Mouse (Mus musculus) T-helper 17 cell (primary cell): ENCODE measurements around the gene Melk.

Experiments
- in situ Hi-C, 2 experiments: fragments of 300-600 bp; cut with MboI, MseI; formaldehyde crosslinking; loops; 1 replicate in 1 of 2; 2 replicates in 1 of 2; pipeline ENCODE4 v1.15.1; 2025; ENCODE audit warnings: high pct_unique_total_duplicates in 2 of 2

Gene Melk

DNA sequence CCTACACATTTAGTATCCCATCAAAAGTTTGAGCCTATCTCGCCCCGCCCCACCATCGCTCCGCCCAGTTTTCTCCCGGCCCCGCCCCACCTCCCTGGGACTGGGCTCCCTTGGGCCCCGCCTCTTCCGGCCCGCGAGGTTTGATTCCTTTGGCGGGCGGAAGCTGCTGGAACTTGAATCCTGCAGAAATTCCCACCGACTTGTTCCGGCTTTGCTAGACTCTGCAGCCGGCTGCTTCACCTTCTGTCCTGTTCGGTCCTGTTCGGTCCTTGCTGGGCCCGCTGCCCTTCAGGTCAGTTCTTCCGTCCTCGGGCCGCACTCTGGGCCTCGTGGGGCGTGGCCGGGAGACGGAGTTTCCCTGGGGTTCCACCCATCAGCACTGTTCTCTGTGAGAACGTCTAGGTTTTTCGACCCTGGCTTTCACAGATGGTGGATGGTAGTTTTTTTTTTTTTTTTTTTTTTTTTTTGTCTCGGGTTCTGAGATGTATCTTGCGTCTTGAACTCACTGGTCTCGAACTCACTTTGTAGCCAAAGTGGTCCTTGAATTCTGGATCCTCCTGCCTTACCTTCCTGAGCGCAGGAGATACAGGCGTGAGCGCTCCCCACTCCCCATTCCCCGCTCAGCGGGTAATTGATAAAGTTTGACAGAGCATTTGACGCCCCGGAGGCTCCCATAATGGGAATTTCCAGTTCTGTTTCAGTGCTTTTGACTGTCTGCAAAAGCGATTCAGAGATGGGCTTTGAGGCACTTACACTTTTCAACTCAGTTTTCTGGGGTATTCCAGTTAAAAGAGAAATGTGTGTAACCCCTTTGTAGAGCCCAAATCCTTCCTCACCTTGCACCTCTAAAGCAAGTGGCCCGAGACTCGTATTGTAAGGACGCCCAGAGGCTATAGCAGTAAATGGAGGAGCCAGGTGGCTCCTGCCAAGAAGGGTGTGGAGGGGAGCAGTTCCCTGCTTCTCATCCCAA is at the start of gene Melk:
Gene Melk, plus strand, starts transcription at position 96 of the 970 bp plus-strand sequence.
- in situ Hi-C loops, result no loop called here

DNA sequence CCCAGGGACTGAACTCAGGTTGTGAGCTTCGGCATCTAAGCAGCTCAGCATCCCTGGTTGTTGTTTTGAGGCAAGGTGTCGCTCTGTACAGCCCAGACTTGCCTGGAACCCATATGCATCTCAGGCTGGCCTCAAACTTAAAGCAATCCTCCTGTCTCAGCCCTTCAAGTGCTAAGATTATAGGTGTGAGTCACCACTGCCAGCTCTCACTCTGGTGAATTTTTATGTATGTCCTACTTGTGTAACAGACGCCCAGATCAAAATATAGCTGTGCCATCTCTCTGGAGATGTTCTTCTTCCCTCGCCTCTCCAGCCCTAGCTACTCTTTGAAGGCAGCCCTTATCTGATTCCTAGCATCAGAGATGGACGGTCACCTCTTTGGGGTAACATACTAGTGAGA is 49.2 kb upstream of the Melk start:
- in situ Hi-C loops, result no loop called here

DNA sequence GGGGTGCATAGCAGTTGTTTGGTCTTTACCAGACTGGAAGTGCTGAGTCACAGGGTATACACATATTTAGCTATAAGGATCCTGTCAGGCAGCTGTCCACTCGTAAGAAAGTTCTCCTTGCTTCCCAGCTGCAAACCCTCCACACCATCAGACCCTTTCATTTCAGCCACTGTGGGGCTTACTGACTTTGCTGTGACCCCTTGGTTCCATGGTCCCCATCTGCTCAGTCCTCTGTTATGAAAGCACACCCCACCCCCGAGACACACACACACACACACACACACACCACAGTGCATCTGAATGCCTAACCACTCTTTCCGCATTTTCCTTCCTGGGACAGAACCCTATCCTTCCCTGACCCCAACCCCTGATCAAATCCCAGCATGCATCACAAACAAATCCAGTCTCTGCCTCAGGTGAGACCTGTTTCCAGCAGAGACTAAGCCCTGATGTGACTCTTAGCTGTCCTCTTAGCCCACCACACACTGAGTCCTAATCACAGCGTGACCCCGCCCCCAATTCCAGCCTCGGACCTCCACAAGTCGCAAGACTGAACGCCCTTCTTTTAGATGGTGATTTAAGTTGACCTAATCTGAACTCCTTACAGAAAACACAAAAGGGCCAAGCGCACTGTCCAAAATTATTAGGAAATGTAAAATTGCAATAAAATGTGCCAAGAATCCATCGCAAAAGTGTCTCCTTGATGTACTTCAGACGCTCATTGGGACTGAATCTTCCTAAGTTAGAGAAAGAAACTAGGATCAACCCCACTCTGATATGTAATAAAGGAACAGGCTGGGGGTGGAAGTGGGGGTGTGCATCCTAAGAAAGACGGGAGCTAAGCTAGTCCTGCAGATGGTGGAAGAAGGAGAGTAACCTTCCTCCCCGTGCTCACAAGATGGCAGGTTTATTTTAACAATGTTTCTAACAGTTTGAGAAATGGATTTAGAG is 48.4 kb upstream of the Melk start:
- in situ Hi-C loops, result no loop called here

DNA sequence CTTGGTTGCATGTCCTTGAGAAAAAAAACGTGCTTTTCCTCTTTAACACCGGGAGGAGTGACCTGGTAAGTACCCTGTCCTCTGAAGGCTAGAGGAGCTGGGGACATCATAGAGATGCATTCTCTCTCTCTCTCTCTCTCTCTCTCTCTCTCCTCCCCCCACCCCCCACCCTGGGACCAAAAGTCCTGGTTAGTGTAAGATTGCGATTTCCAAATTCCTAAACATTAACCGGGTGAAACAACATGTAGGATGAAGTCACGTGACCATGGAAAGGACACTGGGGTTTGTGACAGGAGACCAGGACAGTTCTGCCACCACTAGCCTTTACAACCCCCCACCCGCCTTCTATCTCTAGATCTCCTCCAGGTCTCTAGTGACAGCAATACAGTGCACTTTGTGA is 47.5 kb upstream of the Melk start:
- in situ Hi-C loops, result no loop called here

DNA sequence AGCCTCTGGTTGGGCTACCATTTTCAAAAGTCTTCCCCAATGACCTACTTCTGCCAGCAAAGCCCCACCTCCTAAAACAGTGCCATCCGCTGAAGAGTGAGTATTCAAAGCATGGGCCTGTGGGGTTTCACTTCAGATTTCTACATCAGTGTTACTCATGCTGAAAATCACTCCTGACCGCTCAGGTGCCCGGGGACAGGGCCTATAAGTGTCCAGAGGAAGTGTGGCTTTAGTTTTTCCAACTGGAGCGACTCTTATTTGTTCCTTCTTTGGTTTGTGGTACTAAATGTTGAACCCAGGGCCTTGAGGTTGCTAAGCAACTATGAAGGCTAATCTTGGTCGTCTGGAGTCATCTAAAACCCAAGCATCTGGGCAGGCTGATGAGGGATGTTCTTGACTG is 46.1 kb upstream of the Melk start:
- in situ Hi-C loops, result no loop called here

DNA sequence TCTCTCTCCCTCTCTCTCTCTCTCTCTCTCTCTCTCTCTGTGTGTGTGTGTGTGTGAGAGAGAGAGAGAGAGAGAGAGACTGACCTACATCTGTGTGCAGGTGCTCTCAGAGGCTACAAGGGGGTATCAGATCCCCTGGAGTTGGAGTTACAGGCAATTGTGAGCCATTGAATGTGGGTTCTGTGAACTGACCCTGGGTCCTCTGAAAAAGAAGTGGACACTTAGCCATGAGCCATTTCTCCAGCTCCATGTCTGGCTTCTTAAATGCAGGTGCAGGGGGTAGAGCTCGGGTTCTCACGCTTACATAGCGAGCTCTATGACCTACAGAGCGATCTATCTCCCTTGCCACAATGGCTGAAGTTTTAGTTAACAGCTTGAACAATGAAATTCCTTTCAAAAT is 41.5 kb upstream of the Melk start:
- in situ Hi-C loops, result no loop called here

DNA sequence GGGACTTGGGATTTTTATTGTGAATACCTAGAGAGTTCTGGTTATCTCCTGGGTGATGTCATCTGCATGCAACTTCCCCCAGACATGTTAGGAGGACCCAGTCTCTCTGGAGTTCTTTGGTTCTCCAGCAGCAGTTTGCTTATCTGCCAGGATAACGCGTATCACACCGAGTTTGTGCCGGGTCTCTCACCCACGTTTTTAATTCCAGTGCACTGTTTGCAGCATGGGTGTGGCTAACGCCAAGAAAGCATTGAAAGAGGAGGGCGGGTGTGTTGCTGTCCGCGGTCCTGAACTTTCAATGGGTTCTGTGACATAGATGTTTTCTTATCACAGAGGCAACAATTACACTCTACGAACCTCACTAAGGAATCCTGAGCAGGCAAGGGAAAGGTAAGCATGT is 40.4 kb upstream of the Melk start:
- in situ Hi-C loops, result no loop called here

DNA sequence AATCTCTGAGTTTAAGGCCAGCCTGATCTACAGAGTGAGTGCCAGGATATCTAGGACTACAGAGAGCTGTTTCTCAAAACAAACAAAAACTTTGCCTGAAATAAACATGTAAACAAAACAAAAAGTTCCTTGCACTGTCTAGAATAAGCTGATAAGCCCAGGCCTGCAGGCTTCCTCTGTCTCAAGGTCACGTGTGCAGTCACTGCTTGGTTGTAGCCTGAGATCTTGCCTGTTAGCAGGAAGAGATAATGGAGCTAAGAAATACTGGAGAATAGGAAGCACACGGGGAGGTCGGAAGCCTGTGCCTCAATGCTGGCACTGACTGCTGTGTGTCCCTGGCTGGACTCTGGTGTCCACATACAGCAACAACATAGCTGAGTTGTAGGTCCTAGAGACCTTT is 35.2 kb upstream of the Melk start:
- in situ Hi-C loops, result no loop called here

DNA sequence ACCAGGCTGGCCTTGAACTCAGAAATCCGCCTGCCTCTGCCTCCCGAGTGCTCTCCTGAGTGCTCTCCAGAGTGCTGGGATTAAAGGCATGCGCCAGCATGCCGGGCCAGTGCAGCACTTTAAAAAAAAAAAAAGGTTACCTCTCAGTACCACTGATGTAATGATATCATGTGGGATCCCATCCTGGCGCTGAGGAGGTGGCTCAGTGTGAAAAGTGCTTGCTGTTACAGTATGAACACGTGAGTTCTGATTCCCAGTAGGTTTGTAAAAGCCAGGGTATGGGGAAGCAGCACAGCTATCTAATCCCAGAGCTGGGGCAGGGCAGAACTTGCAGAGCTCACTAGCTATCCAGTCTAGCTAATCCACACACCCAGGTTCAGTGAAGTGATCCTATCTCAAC is 33.2 kb upstream of the Melk start:
- in situ Hi-C loops, result no loop called here

DNA sequence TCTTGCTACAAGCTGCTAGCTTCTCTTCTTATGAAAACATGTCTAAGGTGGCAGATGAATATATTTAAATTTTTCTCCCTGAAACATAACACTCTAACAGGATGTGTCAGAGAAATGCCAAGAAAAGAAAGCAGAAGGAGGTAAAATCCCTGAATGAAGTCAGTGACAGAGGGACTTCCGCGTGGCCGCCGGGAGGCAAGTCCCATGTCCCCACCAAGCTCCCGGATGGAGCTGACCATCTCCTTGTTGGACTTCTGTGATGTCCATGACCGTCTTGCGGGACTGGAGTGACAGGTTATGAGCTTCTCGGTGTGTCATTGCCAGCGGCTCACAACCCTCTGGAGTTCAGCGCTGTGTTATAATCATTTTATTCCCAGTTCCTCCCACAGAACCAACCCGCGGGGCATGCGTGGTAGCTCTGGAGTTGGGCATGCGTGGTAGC is 31.3 kb upstream of the Melk start:
- in situ Hi-C loops, result no loop called here

DNA sequence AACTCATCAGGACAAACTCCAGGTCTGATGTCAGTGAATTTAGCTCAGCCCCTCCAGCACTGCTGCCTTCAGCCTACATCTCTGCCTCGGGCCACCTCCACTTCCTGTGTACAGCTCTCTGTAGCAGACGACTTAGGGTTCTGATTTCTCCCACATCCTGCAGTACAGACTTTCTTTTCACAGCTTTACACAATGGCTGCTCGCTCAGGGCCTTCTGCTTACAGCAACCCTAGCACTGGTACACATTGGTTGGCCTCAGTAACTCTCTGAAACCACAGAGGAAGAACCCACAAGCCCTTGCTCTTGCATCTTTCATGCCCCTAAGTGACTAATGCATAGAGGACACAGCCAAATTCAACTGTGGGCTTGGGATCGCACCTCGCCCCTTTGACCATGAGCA is 29.5 kb upstream of the Melk start:
- in situ Hi-C loops, result no loop called here

DNA sequence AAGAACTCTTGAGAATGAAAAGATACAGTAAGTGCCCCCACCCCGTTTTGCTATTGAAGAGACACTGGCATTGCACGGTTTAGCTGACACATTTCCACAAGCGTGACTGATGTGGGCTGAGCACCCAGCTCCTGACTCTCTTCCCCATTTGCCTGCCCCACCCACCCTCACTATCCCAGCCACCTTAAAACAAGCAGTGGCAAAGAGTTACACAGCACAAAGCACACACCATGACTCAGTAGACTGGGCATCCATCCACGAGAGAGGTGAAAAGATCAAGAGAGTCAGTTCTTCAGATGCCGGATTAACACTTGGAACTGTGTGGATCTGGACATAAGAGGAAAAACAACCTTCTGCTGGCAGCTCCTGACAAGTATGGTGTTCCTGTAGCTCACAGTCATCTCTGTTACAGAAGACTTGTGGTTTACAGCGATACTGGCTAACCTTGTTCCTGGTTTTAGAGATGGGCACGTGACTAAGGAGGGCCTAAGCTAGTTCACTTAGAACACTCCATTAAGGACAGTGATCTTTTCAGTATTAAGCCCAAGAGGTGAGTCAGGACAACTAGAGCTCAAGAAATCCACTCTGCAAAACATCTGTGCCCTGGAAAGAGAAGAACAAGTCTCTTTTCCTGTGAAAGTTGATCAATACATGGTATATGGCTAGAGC is 18.9 kb upstream of the Melk start:
- in situ Hi-C loops, result loop anchor here in 1 of 2 experiments (10.0 kb wide), 1 partner anchor 107 kb away; no protein-coding TSS in a partner anchor

DNA sequence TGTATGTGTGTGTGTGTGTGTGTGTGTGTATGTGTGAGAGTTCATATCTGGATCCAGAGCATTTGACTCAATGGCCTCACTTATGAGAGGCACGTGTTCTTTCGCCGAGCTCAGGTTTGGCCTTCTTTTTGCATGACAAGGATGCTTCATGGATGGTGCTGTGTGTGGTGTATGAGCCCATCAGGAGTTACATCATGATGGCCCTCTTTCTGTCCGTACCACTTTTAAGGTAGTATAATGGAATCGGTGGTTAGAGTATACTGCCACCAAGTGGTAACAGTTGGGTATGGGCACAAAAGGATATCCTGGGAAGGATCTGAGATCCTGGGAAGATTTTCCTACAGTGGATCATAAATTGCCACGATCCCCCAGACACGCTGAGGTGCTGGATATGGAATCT is 8.1 kb upstream of the Melk start:
- in situ Hi-C loops, result no loop called here

DNA sequence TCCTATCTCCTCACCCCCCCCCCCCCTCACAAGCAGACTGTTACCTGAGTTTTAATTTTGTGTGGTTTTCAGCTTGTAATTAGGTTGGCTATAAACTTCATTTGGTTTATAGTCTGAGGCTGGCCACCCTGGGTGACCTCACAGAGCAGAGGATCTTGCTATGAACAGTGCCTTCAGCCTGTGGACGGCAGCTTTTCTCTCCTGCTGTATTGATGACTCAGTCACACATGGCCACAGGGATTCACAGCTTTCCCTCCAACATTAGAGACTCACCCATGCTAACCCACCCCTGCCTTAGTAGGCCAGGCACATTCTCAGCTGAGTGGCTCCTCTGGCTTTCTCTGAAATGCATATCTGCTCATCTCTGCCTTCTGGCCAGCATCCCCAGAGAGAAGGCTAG is 4.8 kb upstream of the Melk start:
- in situ Hi-C loops, result no loop called here

DNA sequence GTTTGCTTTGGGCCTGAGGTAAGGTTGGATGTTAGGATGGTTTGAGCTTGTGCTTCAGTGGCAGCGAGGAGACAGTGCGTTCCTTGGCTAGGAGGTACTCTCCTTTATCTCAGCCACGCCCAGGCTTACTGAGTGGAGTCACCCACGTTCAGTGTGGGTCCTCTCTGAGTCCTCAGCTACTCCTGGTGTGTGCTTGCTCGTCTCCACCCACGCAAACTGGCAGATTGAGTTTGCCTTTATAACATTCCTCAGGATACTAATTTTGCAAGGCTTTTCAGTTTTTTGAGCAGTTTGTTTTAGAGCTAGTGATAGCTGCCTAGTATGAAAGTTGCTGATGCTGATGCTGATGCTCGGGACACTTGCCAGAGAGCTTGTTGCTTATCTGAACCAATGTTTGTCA is 5.9 kb downstream of the Melk start:
- in situ Hi-C loops, result no loop called here

DNA sequence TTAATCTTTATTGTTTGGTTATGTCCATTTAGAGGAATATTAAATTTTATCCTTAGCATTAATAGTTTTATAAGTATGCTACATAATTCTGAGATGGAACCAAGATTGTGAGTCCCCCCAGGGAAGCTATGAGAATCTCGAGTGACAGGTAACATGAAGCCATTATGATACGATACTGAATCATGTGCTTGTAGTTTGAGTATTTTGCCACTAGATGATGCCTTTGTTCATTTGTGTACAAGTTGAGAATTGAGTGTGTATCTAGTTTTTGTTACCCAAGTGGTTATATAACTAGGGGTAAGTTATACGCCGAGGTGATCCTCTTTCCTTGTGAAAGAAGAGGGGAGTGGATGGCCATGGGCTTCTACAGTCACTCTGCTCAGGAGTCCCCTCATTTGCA is 9.8 kb downstream of the Melk start:
- in situ Hi-C loops, result no loop called here

DNA sequence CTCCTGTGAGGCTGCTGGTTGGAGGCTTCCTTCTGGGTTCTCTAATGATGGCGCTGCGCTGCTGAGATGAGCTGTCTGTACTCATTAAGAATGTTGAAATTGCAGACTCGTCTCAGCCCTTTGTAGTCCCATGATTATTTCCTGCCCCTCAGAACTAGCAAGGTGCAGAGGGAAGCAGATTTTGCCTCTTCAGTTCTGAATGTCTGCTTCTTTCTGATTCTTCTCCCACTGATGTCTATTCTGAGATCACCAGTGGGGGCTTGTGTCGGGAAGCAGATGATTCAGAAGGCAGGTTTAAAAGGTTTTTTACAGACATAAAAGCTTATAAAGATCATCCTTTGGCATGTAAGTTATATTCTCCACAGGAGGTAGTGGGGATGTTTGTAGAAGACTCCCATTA is 10.2 kb downstream of the Melk start:
- in situ Hi-C loops, result no loop called here

DNA sequence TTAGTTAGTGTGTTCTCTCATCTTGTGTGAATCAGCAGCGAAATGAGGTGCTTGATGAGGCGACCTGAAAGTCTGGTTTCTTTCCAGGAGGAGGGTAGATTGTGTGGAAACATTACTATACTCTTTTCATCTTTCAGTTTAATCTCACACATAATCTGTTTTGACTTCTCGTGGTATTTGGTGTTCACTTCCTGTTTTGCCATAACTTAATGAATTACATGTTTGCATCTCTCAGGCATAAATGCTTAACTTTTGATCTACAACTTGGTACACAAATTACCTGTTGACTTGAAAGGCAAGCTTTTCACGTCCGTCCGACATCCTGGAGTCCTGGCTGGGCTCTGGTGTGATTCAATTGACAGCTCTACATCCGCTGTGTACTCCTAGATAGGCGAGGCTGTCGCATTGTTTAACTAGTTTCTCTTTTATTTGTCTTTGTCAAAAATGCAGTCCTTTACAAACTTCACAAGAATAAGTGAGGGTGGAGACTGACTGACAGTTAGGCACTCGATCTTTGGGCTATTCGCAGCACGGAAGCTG is 15.7 kb downstream of the Melk start:
- in situ Hi-C loops, result no loop called here

DNA sequence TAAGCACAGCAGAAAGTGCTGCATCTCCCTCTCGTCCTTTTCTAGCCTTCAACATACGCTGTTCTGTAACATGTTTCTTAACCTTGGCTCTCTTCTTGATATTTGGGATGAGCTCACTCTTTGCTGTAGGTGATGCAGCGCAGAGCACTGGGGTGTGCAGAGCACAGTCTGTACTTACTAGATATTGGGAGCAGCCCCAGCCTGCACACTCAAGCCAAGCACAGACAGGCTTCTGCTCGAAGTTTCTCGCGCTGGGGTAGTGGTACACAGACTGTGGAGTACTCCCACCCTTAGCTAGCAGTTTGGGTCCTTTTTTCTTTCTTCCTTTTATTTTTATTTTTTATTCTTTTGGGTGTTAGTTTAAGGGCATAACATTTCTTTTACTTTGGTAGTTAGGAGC is 19.8 kb downstream of the Melk start:
- in situ Hi-C loops, result no loop called here

DNA sequence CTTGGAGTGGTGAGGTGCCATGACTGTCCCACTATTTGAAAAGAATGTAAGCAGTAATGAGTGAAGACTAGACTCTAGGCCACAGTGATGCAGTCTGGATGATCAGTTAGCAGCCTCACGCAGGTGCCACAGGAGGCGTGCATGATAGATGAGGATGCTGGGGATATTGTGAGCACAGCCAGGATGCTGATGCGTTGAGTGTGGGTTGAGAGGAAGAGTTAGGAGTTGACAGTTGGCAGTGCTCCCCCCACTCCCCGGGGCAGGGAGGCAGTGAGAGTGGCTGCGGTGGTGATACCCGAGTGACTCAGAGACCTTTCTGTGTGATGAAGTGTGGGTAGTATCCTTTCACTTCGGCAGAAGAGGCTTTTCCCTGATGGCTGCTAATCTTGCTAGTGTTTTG is 21.4 kb downstream of the Melk start:
- in situ Hi-C loops, result no loop called here

DNA sequence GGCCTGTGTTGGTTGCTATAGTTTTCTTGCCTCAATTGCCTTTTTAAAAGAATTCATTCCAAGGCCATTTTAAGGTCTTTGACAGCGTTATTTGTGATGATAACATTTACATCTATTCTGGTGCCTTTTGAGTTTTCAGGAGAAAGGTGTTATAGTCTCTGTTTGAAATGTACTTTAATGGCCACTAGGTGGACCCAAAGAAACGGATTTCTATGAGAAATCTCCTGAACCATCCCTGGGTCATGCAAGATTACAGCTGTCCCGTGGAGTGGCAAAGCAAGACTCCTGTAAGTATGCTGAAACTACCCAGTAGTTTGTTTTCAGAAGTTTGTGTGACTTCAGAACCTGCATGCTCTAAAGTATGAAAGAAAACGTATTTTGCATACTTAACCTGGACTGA is 24.8 kb downstream of the Melk start:
- in situ Hi-C loops, result no loop called here

DNA sequence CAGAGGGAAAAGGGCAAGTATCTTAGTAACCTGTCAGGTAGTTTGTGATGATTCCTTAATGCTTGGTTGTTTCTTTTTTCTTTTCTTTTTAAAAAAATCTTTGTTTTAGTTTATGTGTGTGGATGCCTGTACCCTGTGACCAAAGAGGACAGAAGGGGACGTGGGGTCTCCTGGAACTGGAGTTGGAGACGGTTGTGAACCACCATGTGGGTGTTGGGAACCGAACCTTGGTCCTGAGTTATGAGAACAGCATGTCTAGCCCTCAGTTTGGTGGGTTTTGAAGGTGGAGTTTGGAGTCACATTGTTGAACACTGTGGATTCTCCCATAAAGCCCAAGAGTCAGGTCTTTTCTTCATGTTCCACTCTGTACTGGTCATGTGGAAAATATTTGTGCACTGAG is 26.0 kb downstream of the Melk start:
- in situ Hi-C loops, result no loop called here
